Mouse (Mus musculus) sigmoid colon, adult 10 weeks (tissue): ENCODE data around the gene Odr4. TPM values are rescaled to one million over a fixed set of nuclear protein-coding genes. Genes with fewer than 3 reads are reported as not detected.

Experiments
- polyA plus RNA-seq: library from polyadenylated mRNA; stranded (reverse); fragments of 350-450 nt; fragmentation: Illumina TruSeq; extraction: RNeasy Lipid Tissue Mini Kit (QIAGEN cat#74804); gene quantifications from one replicate; pipeline ENCODE4 v1.2.3, GENCODE M21; 2014; ENCODE audit warnings: low read depth, low replicate concordance

Odr4 gene
- 172 TPM for polyA plus RNA-seq

DNA sequence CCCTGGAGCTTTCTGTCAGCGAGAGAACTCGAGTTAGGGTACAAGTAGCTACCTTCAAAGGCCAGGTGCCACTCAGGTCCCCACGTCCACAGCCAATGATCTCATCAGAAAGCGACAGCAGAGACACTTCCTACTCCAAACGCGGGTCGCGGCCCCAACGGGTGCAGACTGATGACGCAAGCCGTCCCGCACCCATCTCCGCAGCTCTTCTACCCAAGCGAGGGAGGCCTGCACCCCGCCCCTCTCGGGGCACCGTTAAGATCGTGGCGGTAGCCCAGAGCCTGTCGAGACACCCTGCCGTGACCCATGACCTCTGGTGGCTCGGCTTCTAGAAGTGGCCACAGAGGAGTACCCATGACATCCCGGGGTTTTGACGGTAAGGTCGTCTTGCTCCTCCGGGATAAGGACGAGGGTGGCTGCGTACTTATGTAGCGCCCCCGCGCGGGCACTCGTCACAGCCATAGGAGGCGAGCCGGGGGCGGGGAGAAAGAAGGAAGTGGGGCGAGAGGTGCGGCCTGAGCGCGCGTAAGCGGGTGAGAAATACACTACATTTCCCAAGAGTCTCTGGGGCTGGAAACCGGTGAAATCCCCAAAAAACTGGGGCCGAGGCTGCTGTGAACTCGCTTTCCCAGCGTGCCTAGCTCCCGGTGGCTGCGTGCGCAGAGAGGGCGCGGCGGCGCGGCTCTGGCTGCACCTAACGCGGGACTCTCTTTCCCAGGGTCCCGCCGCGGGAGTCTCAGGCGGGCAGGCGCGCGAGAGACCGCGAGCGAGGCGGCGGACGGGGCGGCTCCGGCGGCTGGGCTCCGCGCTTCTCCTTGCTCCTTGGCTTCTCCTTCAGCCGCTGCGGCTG is at the start of gene Odr4, which contains the start of gene Tpr:
Odr4 (minus strand) TSS at position 443 of the 850 bp plus-strand sequence.
Tpr (plus strand) TSS at position 201 of the 850 bp plus-strand sequence.

GRCm38 (mm10) chr1:150319205-150319604 is 73.7 kb downstream of the Odr4 start, which contains the start of gene Pdc:
Gene Pdc (plus strand): TSS chr1:150319417.

Other genes starting within 250 kb of the Odr4 start
- gene Pdc, start 73.7 kb downstream of the Odr4 start, polyA plus RNA-seq = not detected
- gene Tpr, start 242 bp downstream of the Odr4 start, polyA plus RNA-seq = 165 TPM
- 29.4 TPM for gene Prg4, start 73.1 kb upstream of the Odr4 start, polyA plus RNA-seq